Mouse (Mus musculus): ENCODE data around the gene L2hgdh.

DNA sequence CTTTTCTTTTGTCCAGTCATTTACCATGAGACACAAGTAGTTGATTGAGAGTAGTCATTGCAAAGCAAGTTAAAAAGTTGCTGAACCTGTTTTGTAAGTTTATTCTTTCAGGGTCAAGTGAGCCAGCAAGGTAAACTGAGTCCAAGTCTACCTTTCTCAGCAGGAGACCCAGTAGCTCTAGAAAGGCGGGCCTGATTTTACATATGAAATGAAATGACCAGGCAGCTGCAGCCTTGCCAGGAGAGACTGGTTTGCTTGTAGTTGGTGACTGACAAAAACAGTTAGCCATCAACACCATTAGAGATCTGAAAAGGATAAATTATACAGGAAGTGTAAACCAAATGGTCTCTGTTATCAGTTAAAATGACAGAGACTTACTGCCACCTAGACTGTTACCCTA lies 5.6 kb upstream of the L2hgdh start:
- TF ChIP-seq CTCF (IDR thresholded peaks at IDR 0.05) (no peak), EP300 (IDR thresholded peaks at IDR 0.05) (no peak)

Data from lung, postnatal 0 days (tissue).